ENCODE assay signal across 11 mouse cellular contexts in genomic region chr5:142427876-142428275, GRCm38 (mm10). TPM values are rescaled to one million over a fixed set of nuclear protein-coding genes. Genes with fewer than 3 reads are reported as not detected.
A peak's percentile ranks its signal among the peaks of the same experiment; 100 is the strongest.
DNase-seq lines count a peak whose midpoint lies in the region; ATAC-seq and TF ChIP-seq lines count a peak whose summit lies in the region.
"Had no signal": no experiment of that assay in that cellular context is flagged by ENCODE, and none has a peak within 500 bp of the region (broad histone marks: within the 10 kb centered on the region; RNA-seq: fewer than 3 reads in every experiment).

No protein-coding gene starts in this region.

- no peak for DNase-seq in forebrain, embryonic 11.5 days (ENCODE audit: low spot score)
- DNase-seq in kidney, adult 9 months = peak; percentile 34
- DNase-seq in kidney, adult 11 months = no peak
- DNase-seq in heart, postnatal 0 days (ENCODE audit: low spot score) = no peak
- DNase-seq in cerebellum, adult 9-10 months = no peak
- DNase-seq in adrenal gland, postnatal 25 days = no peak

- no peaks in the 10 kb centered on the region; the same call in 1 of the 2 replicates for H3K36me3 ChIP-seq in forebrain, embryonic 11.5 days (ENCODE audit: control insufficient read depth, insufficient read depth, low read length)
- no peaks in the 10 kb centered on the region for H3K36me3 ChIP-seq in forebrain, embryonic 15.5 days
- H3K36me3 ChIP-seq in E14TG2a.4 (ENCODE audit: insufficient read depth, low read length) = peaks cover 33% of the 10 kb centered on the region
- H3K36me3 ChIP-seq in heart, postnatal 0 days (replicated peaks; ENCODE audit: control insufficient read depth, insufficient read depth, low read length) = no peaks in the 10 kb centered on the region

- H3K4me1 ChIP-seq in forebrain, embryonic 11.5 days (replicated peaks; ENCODE audit: control insufficient read depth, insufficient read depth, low read length) = no peaks in the 10 kb centered on the region; the same call in 1 of the 2 replicates
- H3K4me1 ChIP-seq in forebrain, embryonic 15.5 days = peaks cover 29% of the 10 kb centered on the region
- peaks cover 96% of the 10 kb centered on the region for H3K4me1 ChIP-seq in E14TG2a.4 (replicated peaks; ENCODE audit: low read depth, low read length)
- H3K4me1 ChIP-seq in heart, postnatal 0 days (ENCODE audit: control insufficient read depth, insufficient read depth) = peaks cover 57% of the 10 kb centered on the region

- H3K4me2 ChIP-seq in forebrain, embryonic 11.5 days (ENCODE audit: low read depth, low read length, severe bottlenecking) = no peak overlapping the region
- H3K4me2 ChIP-seq in forebrain, embryonic 15.5 days (replicated peaks) = no peak overlapping the region
- H3K4me2 ChIP-seq in heart, postnatal 0 days (ENCODE audit: low read depth, low read length) = no peak overlapping the region

- 70% methylated on average over 10 of the region's 10 CpGs for WGBS in forebrain, embryonic 11.5 days
- WGBS in forebrain, embryonic 15.5 days = 59% methylated on average over 10 of the region's 10 CpGs
- 68% methylated on average over 10 of the region's 10 CpGs for WGBS in heart, postnatal 0 days

- H3K4me3 ChIP-seq in forebrain, embryonic 11.5 days (ENCODE audit: low read depth, low read length) = no peak overlapping the region
- no peak overlapping the region for H3K4me3 ChIP-seq in forebrain, embryonic 15.5 days
- H3K4me3 ChIP-seq in E14TG2a.4 (replicated peaks; ENCODE audit: low read length) = peak overlapping the region; percentile 41
- no peak overlapping the region for H3K4me3 ChIP-seq in heart, postnatal 0 days (ENCODE audit: low read depth, low read length)
- H3K4me3 ChIP-seq: left cerebral cortex, adult 2 months had no signal

- no peaks in the 10 kb centered on the region for H3K9me3 ChIP-seq in forebrain, embryonic 11.5 days (ENCODE audit: control insufficient read depth, low read length)
- no peaks in the 10 kb centered on the region for H3K9me3 ChIP-seq in forebrain, embryonic 15.5 days
- H3K9me3 ChIP-seq in E14TG2a.4 (ENCODE audit: low read length) = no peaks in the 10 kb centered on the region
- no peaks in the 10 kb centered on the region for H3K9me3 ChIP-seq in heart, postnatal 0 days (replicated peaks; ENCODE audit: control insufficient read depth, low read length)

- TF ChIP-seq EP300 in heart, postnatal 0 days (IDR thresholded peaks at IDR 0.05; ENCODE audit: low read depth) = no peak

- H3K9ac ChIP-seq in forebrain, embryonic 11.5 days (ENCODE audit: low read length) = no peak overlapping the region
- H3K9ac ChIP-seq in forebrain, embryonic 15.5 days (replicated peaks) = no peak overlapping the region
- no peak overlapping the region for H3K9ac ChIP-seq in heart, postnatal 0 days (replicated peaks; ENCODE audit: low read depth, low read length)

- ATAC-seq in forebrain, embryonic 11.5 days (replicated peaks; ENCODE audit: low FRiP score) = 0 out of 2 replicates have a peak, but pooled peaks have one; percentile 15
- no peak for ATAC-seq in forebrain, embryonic 15.5 days (replicated peaks)
- peak; percentile 19 for ATAC-seq in heart, postnatal 0 days (ENCODE audit: insufficient read depth, low read depth)
- ATAC-seq: forebrain, embryonic 14.5 days had no signal

- H3K27me3 ChIP-seq in forebrain, embryonic 11.5 days (ENCODE audit: control insufficient read depth, insufficient read depth, low read length) = no peaks in the 10 kb centered on the region
- H3K27me3 ChIP-seq in forebrain, embryonic 15.5 days = no peaks in the 10 kb centered on the region
- no peaks in the 10 kb centered on the region for H3K27me3 ChIP-seq in E14TG2a.4 (ENCODE audit: insufficient read depth, low read length)
- H3K27me3 ChIP-seq in heart, postnatal 0 days (ENCODE audit: control insufficient read depth, insufficient read depth, low read length) = no peaks in the 10 kb centered on the region

- no peak overlapping the region for H3K27ac ChIP-seq in forebrain, embryonic 11.5 days (ENCODE audit: low read depth, low read length)
- H3K27ac ChIP-seq in forebrain, embryonic 15.5 days (replicated peaks) = no peak overlapping the region
- peak overlapping the region; percentile 52 for H3K27ac ChIP-seq in heart, postnatal 0 days (ENCODE audit: low read depth)
- H3K27ac ChIP-seq: left cerebral cortex, adult 2 months; macrophage had no signal

- TF ChIP-seq CTCF in E14TG2a.4 (conservative IDR thresholded peaks at IDR 0.05; ENCODE audit: low read length) = no peak
- TF ChIP-seq CTCF in heart, postnatal 0 days (IDR thresholded peaks at IDR 0.05; ENCODE audit: low read depth) = no peak

RNA-seq across cellular contexts. Expression of gene Foxk1, which starts 26.6 kb away (rescaled TPM):
- polyA plus RNA-seq in forebrain, embryonic 11.5 days (2014; fragmentation: Nextera tagmentation; extraction: Ambion mirVana) = 5.0 and 6.1 TPM in 2 replicates
- polyA plus RNA-seq in forebrain, embryonic 15.5 days (2015; fragmentation: Nextera tagmentation; extraction: Ambion mirVana) = 3.9 TPM in 2 replicates
- total RNA-seq in heart, postnatal 0 days (2014; rRNA removed; ENCODE audit: low replicate concordance) = 9.5 and 9.7 TPM in 2 replicates
- polyA plus RNA-seq in heart, postnatal 0 days (2015; fragmentation: Nextera tagmentation; extraction: Ambion mirVana) = 1.8 and 3.5 TPM in 2 replicates
- total RNA-seq in adrenal gland, postnatal 25 days (2021) = 24.2 and 27.3 TPM in 2 replicates

RNA-seq across cellular contexts. Expression of gene Ap5z1, which starts 35.9 kb away (rescaled TPM):
- polyA plus RNA-seq in forebrain, embryonic 11.5 days (2014; fragmentation: Nextera tagmentation; extraction: Ambion mirVana) = 12.8 and 13.1 TPM in 2 replicates
- polyA plus RNA-seq in forebrain, embryonic 15.5 days (2015; fragmentation: Nextera tagmentation; extraction: Ambion mirVana) = 15.0 and 15.1 TPM in 2 replicates
- 8.2 and 14.1 TPM in 2 replicates for total RNA-seq in heart, postnatal 0 days (2014; rRNA removed; ENCODE audit: low replicate concordance)
- polyA plus RNA-seq in heart, postnatal 0 days (2015; fragmentation: Nextera tagmentation; extraction: Ambion mirVana) = 3.9 and 5.7 TPM in 2 replicates
- 17.7 and 28.4 TPM in 2 replicates for total RNA-seq in adrenal gland, postnatal 25 days (2021)
